Mouse (Mus musculus) hindbrain, postnatal 0 days (tissue): ENCODE measurements around the gene B3gnt7. TPM values are rescaled to one million over a fixed set of nuclear protein-coding genes. Genes with fewer than 3 reads are reported as not detected.
A peak's percentile ranks its signal among the peaks of the same experiment; 100 is the strongest.

Experiments
- ATAC-seq: fragments of 200-750 bp; cut with Nextera tagmentation; 2 replicates; pipeline ENCODE4 v1.8.0; 2017; ENCODE audit warnings: mild to moderate bottlenecking, moderate TSS enrichment, moderate library complexity
- DNase-seq: peaks from one replicate; pipeline ENCODE4 v3.0.0-alpha.2; 2015; ENCODE audit warnings: low spot score
- H3K27ac ChIP-seq: fragments of 300-500 bp; sonication (generic); 2 replicates; pipeline ENCODE4 v1.5.1; 2014; ENCODE audit warnings: mild to moderate bottlenecking
- H3K27me3 ChIP-seq: fragments of 300-500 bp; sonication (generic); 2 replicates; pipeline ENCODE4 v1.6.1; 2014; ENCODE audit warnings: low read length, mixed read lengths; ENCODE audit not compliant: insufficient read depth
- H3K36me3 ChIP-seq: fragments of 300-500 bp; sonication (generic); 2 replicates; pipeline ENCODE4 v1.6.1; 2014; ENCODE audit warnings: low read length, mixed read lengths; ENCODE audit not compliant: insufficient read depth
- H3K4me1 ChIP-seq: fragments of 300-500 bp; sonication (generic); 2 replicates; pipeline ENCODE4 v1.6.1; 2014; ENCODE audit warnings: antibody characterized with exemption, low read length, mixed read lengths; ENCODE audit not compliant: insufficient read depth
- H3K4me2 ChIP-seq: fragments of 300-500 bp; sonication (generic); 2 replicates; pipeline ENCODE4 v1.6.1; 2014; ENCODE audit warnings: low read depth, mild to moderate bottlenecking, low read length, moderate library complexity, mixed read lengths
- H3K4me3 ChIP-seq: fragments of 300-500 bp; sonication (generic); 2 replicates; pipeline ENCODE4 v1.5.1; 2014; ENCODE audit warnings: low read length
- H3K9ac ChIP-seq: fragments of 300-500 bp; sonication (generic); replicated peaks from 2 replicates; pipeline ENCODE4 v1.6.1; 2014; ENCODE audit warnings: mild to moderate bottlenecking, low read length, moderate library complexity, mixed read lengths
- H3K9me3 ChIP-seq: fragments of 300-500 bp; sonication (generic); 2 replicates; pipeline ENCODE4 v1.6.1; 2016; ENCODE audit warnings: low read length, mixed read lengths
- CTCF ChIP-seq: IDR thresholded peaks from 2 replicates; pipeline ENCODE4 v1.5.1; 2016; ENCODE audit warnings: antibody characterized with exemption, control low read depth, low read depth
- WGBS: fragments of 180-500 bp; shearing (Covaris S2); extraction: QIAGEN DNeasy Blood & Tissue Kit; methylation state at CpG from one replicate; pipeline ENCODE4 v1.1.7; 2014; 5-methylcytosine and 5-hydroxymethylcytosine counted together
- polyA plus RNA-seq: library from polyadenylated mRNA; unstranded; fragments of >200 nt; fragmentation: Nextera tagmentation; extraction: Ambion mirVana; gene quantifications from 2 replicates; pipeline ENCODE4 v1.2.1, GENCODE M21; 2015
- total RNA-seq: library from RNA; depleted of rRNA; stranded (reverse); fragments of >200 nt; gene quantifications from 2 replicates; pipeline ENCODE4 v1.2.3, GENCODE M21; 2014; rRNA removed

B3gnt7 gene
- 12.6 and 14.1 TPM in 2 replicates for total RNA-seq
- polyA plus RNA-seq = 8.7 and 9.2 TPM in 2 replicates

DNA sequence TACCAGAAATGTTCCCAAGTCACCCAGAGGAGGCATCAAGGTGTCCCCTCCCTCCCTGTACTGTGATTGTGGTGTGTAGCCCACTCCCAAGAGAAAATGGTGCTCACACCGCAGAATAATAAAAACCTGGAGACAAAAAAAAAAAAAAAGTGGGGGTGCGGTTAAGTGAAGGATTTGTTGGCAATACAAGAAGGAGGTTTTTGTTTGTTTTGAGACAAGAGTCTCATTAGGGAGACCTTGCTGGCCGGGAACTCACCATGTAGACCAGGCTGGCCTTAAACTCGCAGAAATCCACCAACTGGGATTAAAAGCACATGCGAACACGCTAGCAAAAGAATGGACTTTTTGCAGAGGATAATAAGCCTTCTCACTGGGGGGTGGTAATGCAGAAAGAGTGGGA, at the start of gene B3gnt7:
Gene B3gnt7, plus strand, starts transcription at position 301 of the 400 bp plus-strand sequence.
- H3K4me3 ChIP-seq = peak within 1 kb of the TSS; percentile 67
- no peaks in the 10 kb centered on the region for H3K36me3 ChIP-seq
- TF ChIP-seq CTCF = no peak
- WGBS = 34% methylated on average over 6 of the region's 6 CpGs
- no peak for ATAC-seq
- H3K4me2 ChIP-seq = peak within 1 kb of the TSS; percentile 95
- H3K9me3 ChIP-seq = no peaks in the 10 kb centered on the region
- DNase-seq = no peak
- no peaks in the 10 kb centered on the region for H3K27me3 ChIP-seq
- peak within 1 kb of the TSS; percentile 72 for H3K9ac ChIP-seq
- peak within 1 kb of the TSS; percentile 50; the same call in 1 of the 2 replicates for H3K27ac ChIP-seq
- H3K4me1 ChIP-seq = no peaks in the 10 kb centered on the region

DNA sequence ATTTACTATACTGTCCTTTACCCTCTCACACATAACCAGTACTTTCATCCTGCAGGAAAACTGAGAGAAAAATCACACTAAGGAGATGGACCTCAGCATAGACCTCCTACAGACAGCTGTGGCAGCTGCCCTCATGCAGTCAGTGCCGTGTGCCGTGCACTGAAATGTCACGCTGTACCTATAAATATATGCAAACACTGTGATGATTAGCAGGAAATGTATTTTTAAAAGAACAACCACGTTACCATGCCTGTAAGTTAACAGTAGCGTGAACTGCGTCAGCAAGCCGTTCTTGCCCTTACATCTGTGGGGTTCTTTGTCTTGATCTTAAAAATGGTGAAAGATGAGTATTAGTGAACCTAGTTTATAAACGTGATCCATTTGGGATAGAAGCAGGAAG, 49.2 kb upstream of the B3gnt7 start:
- peaks cover 3% of the 10 kb centered on the region; the same call in 1 of the 2 replicates for H3K36me3 ChIP-seq
- H3K27ac ChIP-seq = no peak overlapping the region
- no peak overlapping the region for H3K4me3 ChIP-seq
- H3K4me1 ChIP-seq = no peaks in the 10 kb centered on the region
- ATAC-seq (no peak), DNase-seq (no peak)
- no peaks in the 10 kb centered on the region for H3K27me3 ChIP-seq
- no peak for TF ChIP-seq CTCF
- no peaks in the 10 kb centered on the region for H3K9me3 ChIP-seq
- no peak overlapping the region for H3K4me2 ChIP-seq
- WGBS = 90% methylated on average over 8 of the region's 8 CpGs
- no peak overlapping the region for H3K9ac ChIP-seq

GRCm38 (mm10) chr1:86256311-86256710, 46.3 kb upstream of the B3gnt7 start:
- Histone ChIP-seq H3K27ac (no peak overlapping the region), H3K4me3 (no peak overlapping the region), H3K4me1 (no peaks in the 10 kb centered on the region), H3K9ac (no peak overlapping the region), H3K9me3 (no peaks in the 10 kb centered on the region), H3K4me2 (no peak overlapping the region), H3K36me3 (peaks cover 5% of the 10 kb centered on the region; the same call in 1 of the 2 replicates), H3K27me3 (no peaks in the 10 kb centered on the region)
- no peak for TF ChIP-seq CTCF
- 66% methylated on average over 4 of the region's 4 CpGs for WGBS
- DNase-seq = no peak
- no peak for ATAC-seq

DNA sequence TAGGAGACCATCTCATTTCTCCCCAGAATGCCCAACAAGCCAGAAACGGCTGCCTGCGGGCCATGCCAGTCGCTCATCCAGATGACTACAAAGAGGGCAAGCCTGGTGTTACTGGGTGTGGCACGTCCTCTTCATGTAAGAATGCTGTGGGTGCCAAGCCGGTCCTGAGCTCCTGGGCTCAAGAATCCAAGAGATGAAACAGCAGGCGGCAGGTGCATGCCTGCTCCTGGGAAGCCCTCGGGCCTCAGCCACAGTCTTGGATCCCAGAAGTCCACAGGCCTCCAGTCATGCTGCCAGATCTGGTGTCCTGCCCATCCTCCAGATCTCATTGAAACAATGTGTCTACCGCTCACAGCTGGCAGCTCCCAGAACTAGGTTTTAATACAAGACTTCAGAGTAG, 45.4 kb upstream of the B3gnt7 start:
- DNase-seq (no peak), ATAC-seq (no peak)
- no peak overlapping the region for H3K4me3 ChIP-seq
- H3K4me1 ChIP-seq = no peaks in the 10 kb centered on the region
- peaks cover 5% of the 10 kb centered on the region; the same call in 1 of the 2 replicates for H3K36me3 ChIP-seq
- H3K9me3 ChIP-seq = no peaks in the 10 kb centered on the region
- H3K27me3 ChIP-seq = no peaks in the 10 kb centered on the region
- H3K9ac ChIP-seq = no peak overlapping the region
- no peak for TF ChIP-seq CTCF
- no peak overlapping the region for H3K27ac ChIP-seq
- H3K4me2 ChIP-seq = no peak overlapping the region
- WGBS = 91% methylated on average over 8 of the region's 8 CpGs

DNA sequence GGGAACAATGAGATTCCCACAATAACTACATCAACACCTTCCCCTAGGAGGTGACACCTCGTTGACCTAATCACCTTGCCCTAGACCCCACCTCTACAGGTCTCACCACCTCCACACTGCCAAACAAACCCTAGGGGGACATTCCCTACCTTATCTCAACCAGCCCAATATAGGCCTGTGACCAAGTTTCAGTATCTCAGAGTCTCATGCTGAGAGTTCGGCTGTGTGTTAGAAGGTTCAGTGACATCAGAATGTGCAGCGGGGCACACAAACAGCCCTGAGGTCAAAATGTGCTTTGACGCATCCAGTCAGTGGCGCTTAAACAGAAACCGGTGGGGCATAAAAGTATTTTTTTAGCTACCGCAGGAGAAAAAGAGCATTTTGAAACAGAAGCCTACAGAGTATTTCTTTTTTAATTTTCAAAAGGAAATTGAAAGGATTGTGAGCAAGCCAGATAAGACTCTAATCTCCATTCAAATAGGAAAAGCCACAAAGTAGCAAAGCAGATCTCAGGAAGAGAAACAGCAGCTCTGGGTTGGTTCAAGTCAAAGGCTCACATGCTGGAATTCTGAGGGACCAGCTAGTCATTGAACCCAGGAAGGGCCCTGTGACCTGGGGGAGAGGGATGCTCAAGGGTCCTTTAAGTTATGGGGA, 44.3 kb upstream of the B3gnt7 start:
- Histone ChIP-seq H3K4me2 (no peak overlapping the region), H3K27ac (no peak overlapping the region), H3K4me1 (no peaks in the 10 kb centered on the region), H3K4me3 (no peak overlapping the region), H3K27me3 (no peaks in the 10 kb centered on the region), H3K9me3 (no peaks in the 10 kb centered on the region), H3K36me3 (peaks cover 5% of the 10 kb centered on the region; the same call in 1 of the 2 replicates), H3K9ac (no peak overlapping the region)
- DNase-seq = no peak
- 74% methylated on average over 7 of the region's 7 CpGs for WGBS
- no peak for ATAC-seq
- no peak for TF ChIP-seq CTCF

GRCm38 (mm10) chr1:86263564-86264339, 38.9 kb upstream of the B3gnt7 start:
- H3K4me2 ChIP-seq = no peak overlapping the region
- H3K27ac ChIP-seq = no peak overlapping the region
- H3K4me3 ChIP-seq = no peak overlapping the region
- no peak for ATAC-seq
- WGBS = 54% methylated on average over 7 of the region's 7 CpGs
- H3K9ac ChIP-seq = no peak overlapping the region
- no peaks in the 10 kb centered on the region for H3K9me3 ChIP-seq
- no peaks in the 10 kb centered on the region for H3K36me3 ChIP-seq
- DNase-seq = no peak
- H3K27me3 ChIP-seq = no peaks in the 10 kb centered on the region
- H3K4me1 ChIP-seq = no peaks in the 10 kb centered on the region
- TF ChIP-seq CTCF = no peak
